Mouse (Mus musculus): ENCODE data around the gene Gm3402. TPM values are rescaled to one million over a fixed set of nuclear protein-coding genes. Genes with fewer than 3 reads are reported as not detected.

The Gm3402 gene
- total and polyA plus RNA-seq, 3 experiments = not detected

- Histone ChIP-seq H3K36me3 (ENCODE audit: control insufficient read depth in 1 of 2, insufficient read depth in 2 of 2, low read length in 2 of 2) (no peaks in the 10 kb centered on the region), H3K9me3 (replicated peaks; ENCODE audit: insufficient read depth, low read length) (no peaks in the 10 kb centered on the region), H3K79me2 (ENCODE audit: control insufficient read depth, insufficient read depth, low read length, poor library complexity) (no peaks in the 10 kb centered on the region), H3K9ac (ENCODE audit: control insufficient read depth, low read depth, low read length, poor library complexity, severe bottlenecking) (no peak overlapping the region), H3K4me3 (ENCODE audit: control insufficient read depth in 1 of 2, insufficient read depth in 1 of 2, low read depth in 2 of 2, low read length in 2 of 2) (no peak overlapping the region), H3K4me1 (ENCODE audit: control insufficient read depth in 1 of 2, insufficient read depth in 2 of 2, low read length in 2 of 2) (no peaks in the 10 kb centered on the region), H3K27ac (ENCODE audit: control insufficient read depth, low read depth, low read length) (no peak overlapping the region), H3K27me3 (ENCODE audit: control insufficient read depth in 1 of 2, insufficient read depth in 2 of 2, low read length in 2 of 2) (no peaks in the 10 kb centered on the region)
- TF ChIP-seq ELF1 (IDR thresholded peaks at IDR 0.05; ENCODE audit: low read depth, low read length) = no peak
- TF ChIP-seq GABPA (IDR thresholded peaks at IDR 0.05; ENCODE audit: low read depth, low read length) = no peak
- no peak for TF ChIP-seq EP300 (IDR thresholded peaks at IDR 0.05; ENCODE audit: low read depth in 1 of 2, low read length in 2 of 2)
- no peak for TF ChIP-seq TCF12 (IDR thresholded peaks at IDR 0.05; ENCODE audit: low read depth, low read length)
- no peak for TF ChIP-seq MYC (IDR thresholded peaks at IDR 0.05; ENCODE audit: low read depth, low read length)
- no peak for TF ChIP-seq SMC3 (IDR thresholded peaks at IDR 0.05; ENCODE audit: low read depth, low read length)
- no peak for TF ChIP-seq SIN3A (IDR thresholded peaks at IDR 0.05; ENCODE audit: low read length)
- no peak for TF ChIP-seq MAFK (IDR thresholded peaks at IDR 0.05; ENCODE audit: borderline replicate concordance, low read depth, low read length)
- TF ChIP-seq BHLHE40 (IDR thresholded peaks at IDR 0.05; ENCODE audit: borderline replicate concordance, low read depth, low read length) = no peak
- TF ChIP-seq UBTF (IDR thresholded peaks at IDR 0.05; ENCODE audit: borderline replicate concordance, insufficient read depth, low read depth, low read length) = no peak
- no peak for TF ChIP-seq ZKSCAN1 (IDR thresholded peaks at IDR 0.05; ENCODE audit: low read depth, low read length)
- TF ChIP-seq USF1 (IDR thresholded peaks at IDR 0.05; ENCODE audit: low read depth, low read length) = no peak
- no peak for TF ChIP-seq MAX (IDR thresholded peaks at IDR 0.05; ENCODE audit: low read length)
- no peak for TF ChIP-seq USF2 (IDR thresholded peaks at IDR 0.05; ENCODE audit: borderline replicate concordance in 1 of 2, insufficient read depth in 1 of 2, low read depth in 1 of 2, low read length in 2 of 2)
- no peak for TF ChIP-seq CHD2 (IDR thresholded peaks at IDR 0.05; ENCODE audit: low read length)
- no peak for TF ChIP-seq NRF1 (IDR thresholded peaks at IDR 0.05; ENCODE audit: insufficient read depth, low read depth, low read length, poor library complexity, severe bottlenecking)
- TF ChIP-seq MEF2A (IDR thresholded peaks at IDR 0.05; ENCODE audit: extremely low read depth, insufficient replicate concordance, low read depth, low read length, poor library complexity, severe bottlenecking) = no peak
- no peak for TF ChIP-seq MXI1 (IDR thresholded peaks at IDR 0.05; ENCODE audit: low read depth, low read length)
- no peak for TF ChIP-seq KAT2A (conservative IDR thresholded peaks at IDR 0.05; ENCODE audit: low read depth, low read length)
- TF ChIP-seq RAD21 (IDR thresholded peaks at IDR 0.05; ENCODE audit: low read depth, low read length) = no peak
- no peak for DNase-seq (ENCODE audit: low read depth, low spot score)
These were observed 43.1 kb upstream of the Gm3402 start for GRCm38 (mm10) chr5:146470821-146471220.

GRCm38 (mm10) chr5:146471311-146471710 lies 42.6 kb upstream of the Gm3402 start:
- no peaks in the 10 kb centered on the region for H3K79me2 ChIP-seq (ENCODE audit: control insufficient read depth, insufficient read depth, low read length, poor library complexity)
- no peaks in the 10 kb centered on the region for H3K27me3 ChIP-seq (ENCODE audit: control insufficient read depth in 1 of 2, insufficient read depth in 2 of 2, low read length in 2 of 2)
- no peak for TF ChIP-seq ZKSCAN1 (IDR thresholded peaks at IDR 0.05; ENCODE audit: low read depth, low read length)
- TF ChIP-seq BHLHE40 (IDR thresholded peaks at IDR 0.05; ENCODE audit: borderline replicate concordance, low read depth, low read length) = no peak
- TF ChIP-seq USF2 (IDR thresholded peaks at IDR 0.05; ENCODE audit: borderline replicate concordance in 1 of 2, insufficient read depth in 1 of 2, low read depth in 1 of 2, low read length in 2 of 2) = no peak
- TF ChIP-seq TCF12 (IDR thresholded peaks at IDR 0.05; ENCODE audit: low read depth, low read length) = no peak
- TF ChIP-seq RAD21 (IDR thresholded peaks at IDR 0.05; ENCODE audit: low read depth, low read length) = no peak
- TF ChIP-seq ZMIZ1 (IDR thresholded peaks at IDR 0.05; ENCODE audit: low read depth, low read length) = no peak
- no peak for TF ChIP-seq CHD1 (IDR thresholded peaks at IDR 0.05; ENCODE audit: low read depth, low read length)
- TF ChIP-seq MAX (IDR thresholded peaks at IDR 0.05; ENCODE audit: low read length) = no peak
- TF ChIP-seq USF1 (IDR thresholded peaks at IDR 0.05; ENCODE audit: low read depth, low read length) = no peak
- TF ChIP-seq TBP (IDR thresholded peaks at IDR 0.05; ENCODE audit: low read depth, low read length) = no peak
- no peaks in the 10 kb centered on the region for H3K36me3 ChIP-seq (ENCODE audit: control insufficient read depth in 1 of 2, insufficient read depth in 2 of 2, low read length in 2 of 2)
- no peak overlapping the region for H3K9ac ChIP-seq (ENCODE audit: control insufficient read depth, low read depth, low read length, poor library complexity, severe bottlenecking)
- no peak overlapping the region for H3K27ac ChIP-seq (ENCODE audit: control insufficient read depth, low read depth, low read length)
- no peaks in the 10 kb centered on the region for H3K9me3 ChIP-seq (replicated peaks; ENCODE audit: insufficient read depth, low read length)
- no peak for DNase-seq (ENCODE audit: low read depth, low spot score)
- H3K4me3 ChIP-seq (ENCODE audit: control insufficient read depth in 1 of 2, insufficient read depth in 1 of 2, low read depth in 2 of 2, low read length in 2 of 2) = no peak overlapping the region
- H3K4me1 ChIP-seq (ENCODE audit: control insufficient read depth in 1 of 2, insufficient read depth in 2 of 2, low read length in 2 of 2) = no peaks in the 10 kb centered on the region
